Mouse (Mus musculus) thymus, postnatal 0 days (tissue): ENCODE measurements around the gene Phyh. TPM values are rescaled to one million over a fixed set of nuclear protein-coding genes. Genes with fewer than 3 reads are reported as not detected.

Experiments
- DNase-seq: peaks from one replicate; pipeline ENCODE4 v3.0.0-alpha.2; 2015; ENCODE audit warnings: low spot score
- polyA plus RNA-seq: library from polyadenylated mRNA; unstranded; fragments of >200 nt; fragmentation: Nextera tagmentation; extraction: Ambion mirVana; gene quantifications from 2 replicates; pipeline ENCODE4 v1.2.1, GENCODE M21; 2015

Gene Phyh
- 20.3 and 22.4 TPM in 2 replicates for polyA plus RNA-seq

GRCm38 (mm10) chr2:4918860-4919739, at the start of gene Phyh:
Gene Phyh, plus strand, starts transcription at chr2:4919019.
- DNase-seq, result peak; percentile 64

GRCm38 (mm10) chr2:4872740-4873139, 46.1 kb upstream of the Phyh start:
- peak; percentile 43 for DNase-seq

GRCm38 (mm10) chr2:4873331-4873730, 45.5 kb upstream of the Phyh start:
- DNase-seq, result no peak

GRCm38 (mm10) chr2:4875090-4875489, 43.7 kb upstream of the Phyh start:
- DNase-seq, result no peak

- no peak for DNase-seq
These were observed 42.7 kb upstream of the Phyh start for GRCm38 (mm10) chr2:4876131-4876530.

GRCm38 (mm10) chr2:4880737-4881349, 38.0 kb upstream of the Phyh start:
- peak; percentile 23 for DNase-seq

GRCm38 (mm10) chr2:4881350-4882248, 37.2 kb upstream of the Phyh start, which contains the start of gene Sephs1:
Gene Sephs1, plus strand, starts transcription at chr2:4881564.
- DNase-seq, result peak; percentile 81

GRCm38 (mm10) chr2:4882249-4882791, 36.5 kb upstream of the Phyh start:
- peak; percentile 55 for DNase-seq

GRCm38 (mm10) chr2:4883009-4883704, 35.7 kb upstream of the Phyh start:
- peak; percentile 66 for DNase-seq

GRCm38 (mm10) chr2:4886896-4887295, 31.9 kb upstream of the Phyh start:
- DNase-seq, result no peak

GRCm38 (mm10) chr2:4895598-4895997, 23.2 kb upstream of the Phyh start:
- no peak for DNase-seq

- DNase-seq, result no peak
These were observed 21.8 kb upstream of the Phyh start for GRCm38 (mm10) chr2:4896970-4897369.

- DNase-seq, result no peak
These were observed 18.2 kb upstream of the Phyh start for GRCm38 (mm10) chr2:4900624-4901023.

GRCm38 (mm10) chr2:4902346-4902745, 16.5 kb upstream of the Phyh start:
- DNase-seq, result no peak

GRCm38 (mm10) chr2:4907120-4907519, 11.7 kb upstream of the Phyh start:
- no peak for DNase-seq

- DNase-seq, result no peak
These were observed 10.9 kb upstream of the Phyh start for GRCm38 (mm10) chr2:4907916-4908315.

- DNase-seq, result no peak
These were observed 10.0 kb upstream of the Phyh start for GRCm38 (mm10) chr2:4908771-4909315.

- no peak for DNase-seq
These were observed 8.9 kb upstream of the Phyh start for GRCm38 (mm10) chr2:4909909-4910308.

- no peak for DNase-seq
These were observed 8.3 kb upstream of the Phyh start for GRCm38 (mm10) chr2:4910521-4910920.

GRCm38 (mm10) chr2:4913949-4914348, 4.9 kb upstream of the Phyh start:
- no peak for DNase-seq
